Mouse (Mus musculus) kidney, postnatal 14 days (tissue): Measurements from ENCODE around the gene Cux1.

Experiments used
- DNase-seq: peaks from one replicate; pipeline ENCODE4 v3.0.0; 2022; ENCODE audit warnings: mixed read lengths

The Cux1 gene

DNA sequence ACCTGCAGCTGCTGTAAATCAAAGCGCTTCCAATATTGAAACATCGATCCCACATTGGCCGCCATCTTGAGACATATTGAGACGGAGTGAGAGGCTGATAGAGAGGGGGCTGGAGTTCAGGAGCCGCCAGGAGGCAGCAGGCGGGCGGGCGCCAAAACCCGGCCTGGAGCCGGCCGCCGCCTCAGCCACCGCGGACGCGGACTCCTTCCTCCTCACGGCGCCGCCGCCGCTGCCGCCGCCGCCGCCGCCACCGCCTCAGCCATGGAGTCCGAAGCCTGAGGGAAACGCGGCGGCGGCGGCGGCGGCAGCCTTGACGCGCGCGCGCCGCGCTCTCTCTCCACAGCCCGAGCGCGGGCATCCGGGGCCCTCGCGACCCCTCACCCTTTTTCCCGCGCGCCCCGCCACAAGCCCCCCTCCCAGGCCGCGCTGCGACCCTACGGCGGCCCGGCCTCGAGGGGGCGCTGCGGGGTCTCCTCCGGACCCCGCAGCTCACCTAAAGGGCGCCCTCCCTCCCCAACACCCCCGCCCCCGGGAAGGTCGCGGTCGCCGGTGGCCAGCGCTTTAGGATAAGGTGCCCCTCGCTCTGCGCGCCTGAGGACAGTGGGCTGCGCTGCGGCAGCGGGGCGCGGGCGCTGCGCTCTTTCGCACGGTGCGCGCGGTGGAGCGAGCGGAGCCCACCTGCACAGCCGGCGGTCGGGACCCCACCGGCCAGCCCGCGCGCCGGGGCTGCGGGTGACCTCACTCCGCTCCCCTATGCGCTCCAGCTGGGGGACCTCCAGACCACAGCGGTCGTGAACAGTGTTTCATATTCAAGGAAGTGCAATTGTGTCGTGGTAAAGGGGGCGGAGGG, at the start of gene Cux1:
Gene Cux1, minus strand, starts transcription at position 315 of the 850 bp plus-strand sequence.
- peak; percentile 93 for DNase-seq

DNA sequence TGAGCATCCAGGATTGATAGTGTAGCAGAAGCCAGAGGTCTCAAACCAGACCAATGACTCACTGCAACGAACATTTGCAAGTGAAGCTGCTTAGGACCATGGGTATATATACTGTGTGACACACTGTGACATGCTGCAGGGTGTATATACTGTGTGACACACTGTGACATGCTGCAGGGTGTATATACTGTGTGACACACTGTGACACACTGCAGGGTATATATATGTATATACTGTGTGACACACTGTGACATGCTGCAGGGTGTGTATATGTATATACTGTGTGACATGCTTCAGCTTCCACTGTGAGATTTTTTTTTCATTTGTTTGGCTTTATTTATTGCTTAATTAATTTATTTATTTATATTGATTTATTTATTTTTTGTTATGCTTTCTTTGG, 45.1 kb upstream of the Cux1 start:
- no peak for DNase-seq

DNA sequence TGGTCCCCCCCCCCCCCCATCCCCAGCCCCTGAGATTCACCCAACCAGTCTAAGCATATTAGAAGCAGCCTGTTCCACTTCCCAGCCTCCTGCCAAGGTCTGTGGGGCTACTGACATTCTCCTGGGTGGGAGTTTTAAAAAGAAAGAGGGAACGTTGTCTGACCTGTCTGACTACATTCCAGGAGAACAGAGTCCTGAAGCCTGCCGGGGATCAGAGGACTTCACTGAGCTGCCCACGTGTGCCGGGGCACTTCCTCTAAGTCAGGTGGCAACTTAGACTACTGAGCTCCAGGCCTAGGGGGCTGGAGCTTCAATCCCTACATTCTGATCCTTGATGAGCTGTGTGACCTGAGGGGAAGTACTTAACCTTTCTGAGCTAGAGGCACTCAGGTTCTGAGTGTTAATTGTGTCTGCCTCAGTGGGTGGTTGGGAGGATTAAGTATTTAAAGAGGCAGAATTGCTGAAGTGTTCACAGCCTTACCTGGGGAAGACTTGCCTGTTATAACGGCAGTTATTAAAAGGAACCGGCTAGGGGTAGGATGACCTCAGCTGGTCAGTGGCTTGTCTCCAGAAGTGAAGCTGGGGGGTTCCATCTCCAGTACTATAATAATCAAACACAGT, 41.6 kb upstream of the Cux1 start:
- DNase-seq = peak; percentile 64

DNA sequence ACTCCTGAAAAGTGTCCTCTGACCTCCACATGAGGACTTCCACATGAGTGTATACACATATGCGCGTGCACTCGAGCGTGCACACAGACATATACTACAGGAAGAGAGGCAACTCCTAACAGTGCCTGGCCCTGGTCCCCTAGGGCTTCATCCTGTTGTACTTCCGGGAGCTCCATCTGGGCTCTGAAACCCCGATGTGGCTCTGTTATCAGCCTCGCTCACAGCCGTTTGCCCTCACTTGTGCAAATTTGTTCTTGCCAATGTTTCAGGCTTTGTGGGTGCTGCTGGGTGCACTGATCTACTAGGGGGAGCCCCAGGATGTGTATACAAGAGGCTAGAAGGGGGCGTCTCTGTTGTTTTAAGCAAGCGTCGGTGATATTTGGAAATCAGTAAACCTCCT, 37.9 kb upstream of the Cux1 start:
- no peak for DNase-seq

DNA sequence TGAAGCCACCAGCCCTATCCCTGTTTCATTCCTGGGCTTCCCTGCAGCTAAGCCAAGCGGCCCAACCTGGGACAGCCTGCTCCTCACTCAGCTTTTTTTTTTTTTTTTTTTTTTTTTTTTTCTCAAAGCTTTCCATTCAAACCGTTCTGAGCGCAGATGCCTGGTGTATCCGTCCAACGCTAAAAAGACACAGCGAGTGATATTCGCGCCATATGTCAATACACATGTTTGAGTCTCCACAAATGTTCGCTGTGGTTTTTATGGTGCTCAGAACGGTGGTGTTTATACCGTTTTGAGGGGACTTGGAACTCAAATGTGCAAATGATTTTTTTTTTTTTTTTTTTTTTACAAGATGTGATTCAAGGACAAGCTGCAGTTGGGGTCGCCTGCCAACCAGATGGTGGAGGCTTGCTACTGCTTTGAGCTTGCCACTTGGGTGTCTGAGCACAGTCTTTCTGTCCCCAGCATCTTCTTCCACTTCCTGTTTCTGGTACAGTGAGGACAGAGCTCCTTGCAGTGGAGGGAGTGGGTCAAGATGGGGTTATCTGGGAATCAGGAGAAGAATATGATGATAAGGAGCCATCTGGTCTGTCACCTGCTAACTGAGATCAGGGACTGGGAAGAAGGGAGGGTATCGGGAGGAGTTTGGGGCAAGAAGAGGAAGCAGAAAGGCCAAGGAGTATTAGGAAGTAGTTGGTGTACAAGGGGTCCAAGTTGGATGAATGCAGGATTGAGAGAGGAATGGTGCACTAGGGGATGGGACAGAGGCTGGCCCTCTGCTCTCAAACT, 36.1 kb upstream of the Cux1 start:
- DNase-seq = no peak

DNA sequence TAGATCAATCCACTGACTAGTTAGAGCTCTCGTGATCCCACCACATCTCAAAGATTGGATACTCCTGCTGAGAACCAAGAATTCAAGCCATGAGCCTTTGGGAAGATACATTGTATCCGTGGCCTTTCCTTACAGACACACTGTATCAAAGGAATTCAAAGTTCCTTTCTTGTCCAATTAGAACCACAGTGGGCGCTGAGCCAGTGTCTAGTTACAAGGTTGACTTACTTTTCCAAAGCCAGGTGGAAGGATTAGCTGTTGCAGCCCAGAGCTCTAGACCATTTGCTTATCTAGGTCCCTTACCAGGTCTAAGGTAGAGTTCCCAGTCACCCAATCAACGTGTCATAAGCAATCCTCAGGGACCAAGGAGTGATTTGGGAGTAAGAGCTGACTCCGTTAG, 33.2 kb upstream of the Cux1 start:
- peak; percentile 39 for DNase-seq

DNA sequence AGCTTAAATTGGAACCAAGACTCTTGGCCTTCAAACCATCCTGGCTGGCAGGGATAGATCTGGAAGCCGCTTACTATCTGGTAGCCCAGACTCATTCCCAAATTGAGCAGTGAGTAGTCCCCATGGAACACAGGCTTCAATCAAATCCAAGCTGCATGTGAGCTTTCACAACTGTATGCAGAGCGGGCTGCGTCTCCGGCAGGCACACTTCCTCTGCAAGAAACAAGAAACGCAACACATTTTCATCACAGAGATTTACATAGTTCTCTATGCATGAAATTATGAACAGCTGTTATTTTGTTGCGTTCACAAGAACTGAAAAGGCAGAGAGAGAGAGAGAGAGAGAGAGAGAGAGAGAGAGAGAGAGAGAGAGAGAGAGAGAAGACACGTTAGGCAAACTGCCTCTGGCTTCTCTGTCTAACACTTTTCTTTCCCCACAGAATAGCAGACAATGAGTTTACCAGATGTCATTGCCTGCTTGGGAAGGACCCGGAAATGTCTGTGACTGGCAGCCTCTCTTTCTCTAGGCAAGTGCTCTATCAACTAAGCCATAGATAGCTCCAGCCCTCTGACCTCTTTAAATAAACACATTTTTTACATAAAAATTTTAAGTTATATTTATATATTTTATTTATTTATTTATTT, 27.7 kb upstream of the Cux1 start:
- DNase-seq = no peak

DNA sequence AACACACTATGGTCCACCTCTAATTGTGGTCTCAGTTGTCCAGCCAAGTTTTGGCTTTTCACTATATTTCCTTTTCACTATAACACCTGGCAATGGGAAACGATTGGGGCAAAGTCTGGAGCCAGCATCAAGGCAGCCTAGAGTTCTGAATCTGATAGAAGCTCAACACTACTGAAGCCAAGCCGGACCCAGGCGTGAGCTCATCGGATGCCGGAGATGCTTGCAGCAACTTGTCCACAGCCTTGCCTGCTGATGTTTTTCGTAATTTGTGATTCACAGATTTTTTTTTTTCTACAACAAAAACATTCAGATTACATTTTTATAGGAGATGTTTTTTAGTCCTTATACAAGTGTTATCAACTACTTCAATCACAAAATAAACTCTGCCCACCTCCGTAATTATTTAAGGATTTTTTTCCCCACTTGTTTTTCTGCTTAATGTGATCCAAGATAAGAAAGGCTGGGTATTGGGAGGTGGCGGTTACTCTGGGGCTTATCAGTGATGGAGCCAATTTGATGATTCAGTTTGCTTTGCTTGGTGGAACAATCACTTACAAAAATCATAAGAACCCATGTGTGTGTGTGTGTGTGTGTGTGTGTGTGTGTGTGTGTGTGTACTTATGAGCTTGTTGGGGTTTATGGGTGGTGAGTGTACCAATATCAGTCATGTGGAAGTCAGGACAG, 24.7 kb upstream of the Cux1 start:
- DNase-seq = no peak

DNA sequence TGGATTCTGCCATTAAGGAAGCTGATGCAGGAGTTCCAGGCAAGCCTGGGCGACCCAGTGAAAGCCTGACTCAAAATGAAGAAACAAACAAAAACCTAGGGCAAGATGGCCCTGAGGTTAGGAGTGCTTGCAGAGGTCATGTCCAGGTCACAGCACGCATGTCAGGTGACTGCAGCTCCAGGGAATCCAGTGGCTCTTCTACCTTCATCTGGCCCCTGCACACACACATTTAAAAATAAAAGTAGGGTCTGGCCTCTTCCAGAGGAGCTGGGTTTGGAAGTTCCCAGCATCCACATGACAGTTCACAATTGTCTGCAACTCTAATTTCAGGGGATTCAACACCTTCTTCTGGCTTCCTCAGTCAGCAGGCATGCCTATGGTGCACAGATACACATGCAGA, 21.7 kb upstream of the Cux1 start:
- DNase-seq = no peak

DNA sequence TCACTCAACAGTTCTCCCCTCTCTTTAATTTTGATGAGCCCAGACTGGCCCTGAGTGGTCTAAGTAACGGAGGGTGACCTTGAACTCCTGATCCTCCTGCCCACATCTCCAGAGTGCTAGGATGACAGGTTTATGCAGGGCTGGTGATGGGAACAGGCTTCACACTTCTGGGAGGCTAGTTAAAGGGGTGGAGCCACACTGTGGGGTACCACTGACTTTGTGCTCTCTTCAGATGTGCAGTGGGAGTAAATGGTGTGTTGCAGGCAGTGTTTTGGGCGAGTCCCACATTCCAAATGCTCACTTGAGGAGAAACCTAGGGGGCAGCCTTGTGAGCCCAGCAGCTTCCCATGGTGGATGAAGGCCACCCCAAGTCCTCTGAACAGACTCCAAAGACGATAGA, 21.2 kb upstream of the Cux1 start:
- no peak for DNase-seq

DNA sequence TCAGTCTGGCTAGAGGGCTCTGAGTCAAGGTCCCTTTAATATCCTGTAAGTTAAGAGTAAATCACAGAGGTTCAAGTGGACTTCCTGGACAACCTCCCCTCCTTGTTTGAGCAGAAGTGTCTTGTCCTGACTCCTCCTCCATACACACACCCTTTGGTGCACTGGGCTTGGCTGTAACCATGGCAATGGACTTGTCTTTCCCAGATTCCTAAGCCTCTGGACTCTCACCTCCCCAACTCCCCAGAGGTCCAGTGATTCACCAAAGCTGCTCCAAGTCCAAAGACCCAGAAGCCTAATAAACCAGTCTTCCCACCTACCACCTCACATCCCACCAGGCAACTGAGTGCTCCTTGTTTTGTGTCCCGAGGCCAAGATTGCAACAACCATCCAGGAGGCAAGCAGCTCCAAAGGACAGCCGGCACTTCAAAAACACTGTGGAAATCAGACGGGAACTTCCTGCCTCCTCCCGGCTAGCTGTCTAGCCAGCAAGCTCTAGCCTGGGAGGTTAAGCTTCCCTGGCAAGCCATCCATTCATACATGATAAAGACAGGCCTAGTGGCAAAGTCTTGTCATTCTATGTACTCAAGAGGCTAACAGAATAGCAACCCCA, 17.5 kb upstream of the Cux1 start:
- peak; percentile 58 for DNase-seq

DNA sequence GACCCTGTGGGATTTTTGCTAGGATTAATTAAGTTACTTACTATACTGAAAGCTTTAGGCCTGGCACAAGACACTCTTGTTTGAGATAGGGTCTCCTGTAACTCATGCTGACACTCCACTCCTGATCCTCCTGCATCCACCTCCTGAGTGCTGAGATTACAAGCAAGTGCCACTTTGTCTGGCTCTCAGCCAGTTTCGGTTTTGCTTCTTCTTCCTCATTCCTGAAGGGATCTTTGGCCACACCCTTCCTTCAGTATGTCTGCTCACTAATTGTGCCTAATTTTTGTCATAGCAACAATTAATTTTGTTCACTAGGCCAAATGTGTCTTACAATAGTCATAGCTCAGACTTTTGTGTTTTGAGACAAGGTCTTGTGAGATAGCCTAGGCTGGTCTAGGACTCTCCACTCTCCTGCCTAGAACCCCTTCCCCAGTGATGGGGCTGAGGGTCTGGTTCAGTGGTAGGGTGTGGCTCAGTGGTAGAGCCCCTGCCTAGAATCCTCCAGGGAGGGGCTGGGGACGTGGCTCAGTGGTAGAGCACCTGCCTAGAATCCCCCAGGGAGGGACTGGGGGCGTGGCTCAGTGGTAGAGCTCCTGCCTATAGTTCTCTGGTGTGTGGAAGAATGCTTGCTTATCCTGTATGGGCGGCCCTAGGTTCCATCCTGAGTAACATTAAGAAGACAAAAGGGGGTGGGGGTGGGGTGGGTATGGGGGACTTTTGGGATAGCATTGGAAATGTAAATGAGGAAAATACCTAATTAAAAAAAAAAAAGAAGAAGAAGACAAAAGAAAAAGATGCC, 16.6 kb upstream of the Cux1 start:
- DNase-seq = no peak

DNA sequence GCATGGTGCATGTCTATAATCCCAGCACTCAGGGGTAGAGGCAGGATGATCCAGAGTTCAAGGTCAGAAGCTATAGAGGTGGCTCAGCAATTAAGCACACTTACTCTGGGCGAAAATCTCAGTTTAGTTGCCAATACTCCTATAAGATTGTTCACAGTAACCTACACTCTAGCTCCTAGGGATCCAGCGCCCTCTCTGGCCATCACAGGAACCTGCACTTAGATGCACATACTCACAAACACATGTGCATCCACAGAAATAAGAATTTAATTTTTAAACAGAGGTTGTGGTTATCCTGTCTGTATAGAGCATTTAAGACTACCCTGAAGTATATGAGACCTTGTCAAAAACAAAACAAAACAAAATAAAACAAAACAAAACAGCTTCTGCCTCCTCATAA, 16.0 kb upstream of the Cux1 start:
- no peak for DNase-seq

DNA sequence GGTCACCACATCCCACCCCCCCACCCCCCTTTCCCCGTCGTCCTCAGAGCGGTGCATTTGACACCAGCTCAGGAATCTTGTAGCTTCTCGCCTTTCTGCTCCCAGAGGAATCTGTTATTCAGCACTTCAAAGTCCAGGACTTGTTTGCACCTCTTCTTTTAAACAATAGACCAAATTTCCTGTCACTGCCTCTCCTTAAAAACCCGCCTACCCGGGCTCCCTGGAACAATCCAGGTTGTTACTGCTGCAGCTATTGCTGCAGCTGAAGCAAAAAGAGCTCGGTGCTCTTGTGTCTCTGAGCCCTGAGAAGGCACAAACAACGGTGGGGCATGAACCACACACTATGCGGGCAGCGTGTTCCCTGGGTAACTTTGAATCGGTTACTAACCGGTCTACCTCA, 14.9 kb upstream of the Cux1 start:
- DNase-seq = peak; percentile 10

DNA sequence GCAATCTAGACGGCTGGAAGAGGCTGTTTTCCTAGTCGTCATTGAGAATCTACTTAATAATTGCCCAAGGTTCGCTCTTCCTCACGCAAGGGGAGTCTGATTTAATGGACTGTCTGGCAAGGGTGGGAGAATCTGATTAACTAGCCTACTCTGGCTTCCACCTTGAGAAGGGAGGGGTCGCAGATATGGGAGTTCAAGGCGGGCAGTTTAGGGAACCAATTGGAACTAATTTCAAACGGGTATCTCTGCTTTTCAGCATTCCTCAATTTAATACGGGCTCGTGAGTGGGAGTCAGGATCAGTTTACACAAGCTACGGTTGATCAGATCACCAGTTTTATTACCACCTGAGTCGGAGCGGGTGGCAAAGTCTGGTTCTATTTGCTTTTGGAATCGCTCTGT, 14.3 kb upstream of the Cux1 start:
- no peak for DNase-seq

DNA sequence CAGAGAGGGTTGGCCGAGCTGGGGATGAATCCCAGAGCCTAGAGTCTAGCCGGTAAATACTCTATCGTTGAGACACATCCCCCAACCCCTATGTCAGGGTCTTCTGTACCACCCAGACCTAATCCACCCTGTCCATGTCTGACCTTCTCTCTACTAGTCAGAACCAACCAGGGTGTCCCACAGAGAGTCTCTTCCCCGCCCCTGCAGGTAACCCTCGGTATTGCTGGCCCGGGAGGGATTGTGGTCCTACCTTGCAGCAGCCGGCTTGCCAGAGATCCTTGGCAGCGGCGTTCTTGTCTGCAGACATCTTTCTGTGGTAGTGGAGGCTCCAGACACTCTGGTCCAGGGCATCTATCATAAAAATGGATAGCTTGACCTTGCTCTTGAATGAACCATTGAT, 13.9 kb upstream of the Cux1 start:
- DNase-seq = peak; percentile 75

DNA sequence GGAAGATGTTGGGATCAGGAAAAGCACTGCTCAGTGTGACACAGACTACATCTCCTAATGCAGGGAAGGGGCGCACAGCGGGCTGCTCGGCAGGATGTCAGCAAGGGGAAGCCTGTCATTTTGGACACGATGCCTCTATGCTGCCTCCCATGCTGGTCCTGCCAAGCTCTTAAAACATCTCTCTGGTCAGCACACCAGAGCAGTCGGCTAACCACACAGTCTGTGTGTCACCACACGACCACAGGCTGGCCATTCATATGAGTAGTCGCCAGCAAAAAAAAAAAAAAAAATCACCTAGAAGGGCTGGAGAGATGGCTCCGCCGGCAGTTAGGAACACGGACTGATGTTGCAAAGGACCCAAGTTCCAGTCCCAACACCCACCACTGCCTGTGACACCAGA, 10.9 kb upstream of the Cux1 start:
- DNase-seq = no peak

DNA sequence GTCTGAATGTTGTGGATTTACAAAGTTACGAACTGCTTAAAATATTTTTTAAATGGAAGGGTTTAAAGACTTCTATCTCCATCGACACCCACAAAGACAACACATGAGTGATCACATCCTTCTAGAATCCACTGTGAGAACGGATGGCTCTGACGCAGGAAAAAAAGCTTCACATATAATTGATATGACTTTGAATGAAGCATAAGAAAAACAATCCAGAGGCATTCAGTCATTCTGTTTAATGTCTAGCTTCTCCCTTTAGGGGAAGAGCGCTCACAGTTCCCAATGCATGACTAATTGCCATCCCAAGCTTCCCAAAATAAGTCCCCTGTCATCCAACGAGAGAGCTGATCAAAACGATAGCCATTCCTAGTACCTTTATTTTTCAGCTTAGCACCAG, 2.9 kb upstream of the Cux1 start:
- no peak for DNase-seq

DNA sequence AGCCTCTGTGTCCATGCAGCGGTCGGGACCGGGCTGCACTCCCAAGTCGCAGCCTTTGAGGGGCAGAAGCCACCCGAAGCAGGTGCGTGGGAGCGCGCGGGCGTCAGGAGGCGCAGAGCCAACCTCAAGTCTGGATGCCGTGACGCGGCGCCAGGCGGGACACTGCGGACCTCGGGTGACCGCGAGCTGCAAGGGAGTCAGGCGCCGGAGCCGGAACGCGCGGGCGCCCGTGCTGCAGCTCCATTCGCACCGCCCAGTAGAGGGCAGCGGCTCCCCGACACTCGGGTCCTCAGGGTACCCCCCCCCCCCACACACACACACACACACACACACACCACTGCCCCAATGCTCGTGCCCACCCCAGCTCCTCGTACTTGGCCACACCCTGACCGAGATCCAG, 1.5 kb upstream of the Cux1 start:
- DNase-seq = peak; percentile 89

DNA sequence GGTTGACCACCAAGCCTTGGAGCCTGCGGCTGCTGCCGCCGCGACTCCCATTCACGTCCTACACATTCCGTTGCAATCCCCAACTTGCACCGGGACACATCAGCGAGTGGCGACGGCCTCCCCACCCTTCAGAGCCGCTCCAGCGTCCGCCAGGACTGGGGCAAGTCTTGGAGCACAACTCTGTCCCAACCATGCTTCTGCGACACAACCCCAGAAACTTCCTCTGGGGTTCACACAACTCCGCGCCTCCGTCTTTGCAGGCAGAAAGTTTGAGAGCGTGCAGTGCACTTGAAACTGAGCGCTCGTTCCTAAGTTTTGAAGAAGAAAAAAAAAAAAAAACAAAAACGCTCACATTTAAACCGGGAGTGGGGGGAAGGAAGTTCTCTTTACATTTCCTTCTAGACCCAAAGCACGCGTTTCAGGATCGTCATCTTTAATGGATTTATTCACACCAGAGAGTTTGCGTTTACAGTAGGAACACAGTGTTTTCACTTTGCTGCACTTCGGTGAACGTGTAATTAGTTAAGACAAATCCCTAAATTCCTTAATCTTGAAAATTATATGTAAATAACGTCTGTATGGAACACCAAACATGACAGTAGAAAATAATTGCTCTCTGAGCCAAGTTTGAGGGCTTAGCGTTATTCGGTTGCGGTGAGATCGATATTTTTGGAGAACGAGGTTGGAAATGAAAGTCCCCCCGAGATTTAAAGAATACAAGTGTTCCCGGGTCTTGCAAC, 906 bp upstream of the Cux1 start:
- DNase-seq = peak; percentile 51

DNA sequence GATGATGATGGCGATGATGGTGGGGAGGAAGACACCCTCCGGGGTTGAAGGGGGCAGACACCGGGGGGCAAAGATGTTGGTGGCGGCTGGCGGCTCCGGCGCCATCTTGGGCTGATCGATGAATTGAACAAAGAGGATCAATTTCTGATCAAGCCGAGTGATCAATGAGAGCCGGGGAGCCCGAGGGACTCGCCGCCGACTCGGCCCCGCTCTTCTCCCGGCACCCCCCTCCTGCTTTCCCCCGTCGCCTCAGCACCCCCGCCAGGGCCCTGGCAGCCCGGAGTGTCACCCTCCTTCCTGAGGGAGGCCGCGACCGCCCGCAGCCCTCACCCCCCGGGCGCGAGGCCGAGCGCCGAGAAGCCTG, 496 bp downstream of the Cux1 start:
- DNase-seq = no peak
